Mouse (Mus musculus) T-helper 17 cell (primary cell): Measurements from ENCODE around the gene Hjurp.

ENCODE experiments used
- in situ Hi-C, 2 experiments: fragments of 300-600 bp; cut with MboI, MseI; formaldehyde crosslinking; loops; 1 replicate in 1 of 2; 2 replicates in 1 of 2; pipeline ENCODE4 v1.15.1; 2025; ENCODE audit warnings: high pct_unique_total_duplicates in 2 of 2

Gene Hjurp

GRCm38 (mm10) chr1:88277098-88277817 is at the start of gene Hjurp, which contains the start of gene Trpm8:
Gene Hjurp (minus strand): TSS chr1:88277633.
Gene Trpm8 (plus strand): TSS chr1:88277661.
- in situ Hi-C loops: loop anchor here in 1 of 2 experiments (10.0 kb wide), 2 partner anchors 122 to 422 kb away; partner anchors contain the start of gene Dgkd

GRCm38 (mm10) chr1:88323101-88323500 is 45.7 kb upstream of the Hjurp start:
- in situ Hi-C loops: loop anchor here in 1 of 2 experiments (5.0 to 10.0 kb wide), 3 partner anchors 131 to 638 kb away; no protein-coding TSS in a partner anchor

- in situ Hi-C loops: loop anchor here in 1 of 2 experiments (5.0 to 10.0 kb wide), 3 partner anchors 130 to 637 kb away; no protein-coding TSS in a partner anchor
Measured at GRCm38 (mm10) chr1:88322146-88322545, 44.7 kb upstream of the Hjurp start.

- in situ Hi-C loops: loop anchor here in 1 of 2 experiments (5.0 to 10.0 kb wide), 3 partner anchors 129 to 636 kb away; no protein-coding TSS in a partner anchor
Measured at GRCm38 (mm10) chr1:88320821-88321395, 43.5 kb upstream of the Hjurp start.

- in situ Hi-C loops: loop anchor here (5.0 to 10.0 kb wide), 3 partner anchors 39 to 1024 kb away; partner anchors contain the start of gene Ugt1a2 (in 1 of the 2)
Measured at GRCm38 (mm10) chr1:88318531-88319060, 41.2 kb upstream of the Hjurp start.

GRCm38 (mm10) chr1:88317279-88317678 is 39.8 kb upstream of the Hjurp start:
- in situ Hi-C loops: loop anchor here (5.0 to 10.0 kb wide), 3 partner anchors 40 to 1022 kb away; partner anchors contain the start of gene Ugt1a2 (in 1 of the 2)

- in situ Hi-C loops: loop anchor here in 1 of 2 experiments (10.0 kb wide), 1 partner anchor 1016 kb away; no protein-coding TSS in a partner anchor
Measured at GRCm38 (mm10) chr1:88310349-88310748, 32.9 kb upstream of the Hjurp start.

- in situ Hi-C loops: loop anchor here in 1 of 2 experiments (10.0 kb wide), 1 partner anchor 1015 kb away; no protein-coding TSS in a partner anchor
Measured at GRCm38 (mm10) chr1:88309905-88310304, 32.5 kb upstream of the Hjurp start.

- in situ Hi-C loops: no loop called here
Measured at GRCm38 (mm10) chr1:88309020-88309419, 31.6 kb upstream of the Hjurp start.

GRCm38 (mm10) chr1:88307180-88307579 is 29.7 kb upstream of the Hjurp start:
- in situ Hi-C loops: no loop called here

GRCm38 (mm10) chr1:88306543-88306942 is 29.1 kb upstream of the Hjurp start:
- in situ Hi-C loops: no loop called here

GRCm38 (mm10) chr1:88305018-88305795 is 27.8 kb upstream of the Hjurp start:
- in situ Hi-C loops: no loop called here

- in situ Hi-C loops: no loop called here
Measured at GRCm38 (mm10) chr1:88304261-88304985, 27.0 kb upstream of the Hjurp start.

- in situ Hi-C loops: no loop called here
Measured at GRCm38 (mm10) chr1:88303762-88304161, 26.3 kb upstream of the Hjurp start.

GRCm38 (mm10) chr1:88302057-88302740 is 24.8 kb upstream of the Hjurp start:
- in situ Hi-C loops: no loop called here

- in situ Hi-C loops: no loop called here
Measured at GRCm38 (mm10) chr1:88301121-88302014, 23.9 kb upstream of the Hjurp start.

GRCm38 (mm10) chr1:88300301-88301050 is 23.0 kb upstream of the Hjurp start:
- in situ Hi-C loops: no loop called here

GRCm38 (mm10) chr1:88299529-88299945 is 22.1 kb upstream of the Hjurp start:
- in situ Hi-C loops: no loop called here
